Mouse (Mus musculus) erythroid progenitor cell, adult 5-6 weeks (primary cell): ENCODE measurements around the gene Ptgfrn. TPM values are rescaled to one million over a fixed set of nuclear protein-coding genes. Genes with fewer than 3 reads are reported as not detected.

Experiments used
- ATAC-seq: replicated peaks from 2 replicates; pipeline ENCODE4 v1.8.0; 2016; ENCODE audit warnings: moderate number of reproducible peaks, mild to moderate bottlenecking, moderate TSS enrichment, inconsistent platforms; ENCODE audit not compliant: poor library complexity, low FRiP score, severe bottlenecking
- total RNA-seq, 2 experiments: library from RNA; stranded (forward) in 1 of 2; stranded (reverse) in 1 of 2; fragments of 150-400 nt in 1 of 2; fragments of 186-747, 209-891 nt in 1 of 2; gene quantifications; 2 replicates each; pipeline versions ENCODE4 v1.2.3 to v1.2.4; 2015 to 2017; ENCODE audit warnings: low replicate concordance in 2 of 2

Ptgfrn gene
- total RNA-seq, 2 experiments from 2014 or later: 0.84 TPM; not detected in 1

GRCm38 (mm10) chr3:101092202-101092601 is 17.9 kb downstream of the Ptgfrn start:
- ATAC-seq: no peak

GRCm38 (mm10) chr3:101086584-101087445 is 23.3 kb downstream of the Ptgfrn start:
- ATAC-seq: no peak

- ATAC-seq: no peak
Measured at GRCm38 (mm10) chr3:101080925-101081324, 29.2 kb downstream of the Ptgfrn start.

- ATAC-seq: no peak
Measured at GRCm38 (mm10) chr3:101078344-101078743, 31.7 kb downstream of the Ptgfrn start.

GRCm38 (mm10) chr3:101077710-101078100 is 32.4 kb downstream of the Ptgfrn start:
- ATAC-seq: no peak

GRCm38 (mm10) chr3:101076966-101077709 is 32.9 kb downstream of the Ptgfrn start:
- no peak for ATAC-seq

GRCm38 (mm10) chr3:101075866-101076265 is 34.2 kb downstream of the Ptgfrn start:
- ATAC-seq: no peak

- no peak for ATAC-seq
Measured at GRCm38 (mm10) chr3:101073384-101073783, 36.7 kb downstream of the Ptgfrn start.

GRCm38 (mm10) chr3:101072506-101073215 is 37.4 kb downstream of the Ptgfrn start:
- no peak for ATAC-seq

GRCm38 (mm10) chr3:101071576-101071975 is 38.5 kb downstream of the Ptgfrn start:
- no peak for ATAC-seq

GRCm38 (mm10) chr3:101070796-101071235 is 39.3 kb downstream of the Ptgfrn start:
- no peak for ATAC-seq

GRCm38 (mm10) chr3:101070230-101070795 is 39.8 kb downstream of the Ptgfrn start:
- no peak for ATAC-seq

GRCm38 (mm10) chr3:101068701-101069100 is 41.4 kb downstream of the Ptgfrn start:
- ATAC-seq: no peak

- no peak for ATAC-seq
Measured at GRCm38 (mm10) chr3:101066175-101066574, 43.9 kb downstream of the Ptgfrn start.

- ATAC-seq: no peak
Measured at GRCm38 (mm10) chr3:101061865-101062585, 48.1 kb downstream of the Ptgfrn start.

- ATAC-seq: no peak
Measured at GRCm38 (mm10) chr3:101059214-101059613, 50.9 kb downstream of the Ptgfrn start.

GRCm38 (mm10) chr3:101058203-101058602 is 51.9 kb downstream of the Ptgfrn start:
- ATAC-seq: no peak

- no peak for ATAC-seq
Measured at GRCm38 (mm10) chr3:101055216-101055615, 54.9 kb downstream of the Ptgfrn start.

- ATAC-seq: no peak
Measured at GRCm38 (mm10) chr3:101051601-101052000, 58.5 kb downstream of the Ptgfrn start.
